Mouse (Mus musculus): ENCODE data around the gene Pkd1. TPM values are rescaled to one million over a fixed set of nuclear protein-coding genes. Genes with fewer than 3 reads are reported as not detected.
A peak's percentile ranks its signal among the peaks of the same experiment; 100 is the strongest.

Gene Pkd1
- polyA plus RNA-seq, 1 experiment from 2014 or later, result 34.0 TPM

GRCm38 (mm10) chr17:24507806-24508460 is 41.7 kb upstream of the Pkd1 start:
- no peak for ATAC-seq (ENCODE audit: insufficient read depth)
- Histone ChIP-seq H3K36me3 (ENCODE audit: insufficient read depth) (peaks cover 50% of the 10 kb centered on the region), H3K27ac (ENCODE audit: low read depth) (no peak overlapping the region), H3K9ac (no peak overlapping the region), H3K4me1 (ENCODE audit: insufficient read depth) (no peaks in the 10 kb centered on the region), H3K4me3 (ENCODE audit: low read depth, low read length) (no peak overlapping the region), H3K9me3 (ENCODE audit: low read depth, low read length) (no peaks in the 10 kb centered on the region), H3K4me2 (no peak overlapping the region), H3K27me3 (ENCODE audit: insufficient read depth, low read length) (no peaks in the 10 kb centered on the region; the same call in 1 of the 2 replicates)
- 77% methylated on average over 12 of the region's 12 CpGs for WGBS
- TF ChIP-seq CTCF (IDR thresholded peaks at IDR 0.05; ENCODE audit: low read depth), result no peak
- no peak for DNase-seq

GRCm38 (mm10) chr17:24513609-24514008 is 36.0 kb upstream of the Pkd1 start:
- Histone ChIP-seq H3K36me3 (ENCODE audit: insufficient read depth) (peaks cover 96% of the 10 kb centered on the region), H3K4me2 (peak overlapping the region; percentile 48), H3K4me3 (ENCODE audit: low read depth, low read length) (peak overlapping the region; percentile 24), H3K27ac (ENCODE audit: low read depth) (no peak overlapping the region), H3K4me1 (ENCODE audit: insufficient read depth) (no peaks in the 10 kb centered on the region; the same call in 1 of the 2 replicates), H3K27me3 (ENCODE audit: insufficient read depth, low read length) (no peaks in the 10 kb centered on the region), H3K9ac (no peak overlapping the region), H3K9me3 (ENCODE audit: low read depth, low read length) (no peaks in the 10 kb centered on the region)
- TF ChIP-seq CTCF (IDR thresholded peaks at IDR 0.05; ENCODE audit: low read depth), result peak; percentile 79
- 53% methylated on average over 5 of the region's 5 CpGs for WGBS
- ATAC-seq (ENCODE audit: insufficient read depth) (peak; percentile 66; the same call in 1 of the 2 replicates), DNase-seq (peak; percentile 79)

DNA sequence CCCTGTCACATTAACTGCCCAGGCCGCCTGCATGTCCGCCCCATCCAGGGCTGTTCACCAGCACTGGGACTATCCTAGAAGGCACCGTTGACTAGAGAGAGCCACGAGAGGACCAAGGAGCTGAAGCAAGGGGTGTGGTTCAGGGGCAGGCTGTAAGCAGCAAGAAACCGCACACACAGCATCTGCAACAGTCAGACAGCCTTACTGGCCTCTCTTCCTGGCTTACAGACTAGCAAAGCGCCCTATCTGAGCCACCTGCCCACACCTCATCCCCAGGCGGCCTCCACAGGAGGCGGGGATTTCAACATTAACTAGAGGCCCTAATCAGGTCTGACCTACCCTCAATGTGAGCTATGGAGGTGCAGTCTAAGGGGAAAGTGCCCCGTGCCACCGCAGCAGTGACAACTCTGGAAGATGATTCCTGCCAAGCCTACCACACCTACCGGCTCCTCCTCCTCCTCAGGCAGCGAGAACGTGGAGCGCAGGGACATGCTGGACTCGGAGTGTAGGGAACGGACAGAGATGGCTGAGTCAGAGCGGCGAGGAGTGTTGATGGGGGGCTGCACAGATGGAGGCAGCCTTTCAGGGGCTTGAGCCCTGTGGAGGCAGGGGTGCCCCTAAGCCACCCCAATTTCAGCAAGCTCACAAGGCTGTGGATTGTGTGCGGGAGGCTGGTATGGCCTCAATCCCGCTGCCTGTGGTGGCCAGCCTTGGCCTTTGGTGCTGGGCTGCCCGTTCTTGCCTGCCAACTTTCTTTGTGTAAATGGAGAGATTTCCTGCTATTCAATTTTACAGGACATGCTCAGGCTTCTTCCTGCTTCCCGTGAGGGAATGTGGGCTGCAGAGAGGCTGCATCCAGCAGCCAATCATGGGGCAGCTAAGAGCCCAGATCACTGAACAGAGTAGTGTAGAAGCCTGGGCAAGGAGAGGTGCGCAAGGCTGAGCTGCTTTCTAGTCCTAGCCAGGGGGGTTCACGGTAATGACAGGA is 35.1 kb upstream of the Pkd1 start:
- H3K27me3 ChIP-seq (ENCODE audit: insufficient read depth, low read length), result no peaks in the 10 kb centered on the region
- peak; percentile 55 for DNase-seq
- peaks cover 96% of the 10 kb centered on the region for H3K36me3 ChIP-seq (ENCODE audit: insufficient read depth)
- H3K4me3 ChIP-seq (ENCODE audit: low read depth, low read length), result peak overlapping the region; percentile 24
- no peaks in the 10 kb centered on the region for H3K9me3 ChIP-seq (ENCODE audit: low read depth, low read length)
- 84% methylated on average over 24 of the region's 24 CpGs for WGBS
- no peak for TF ChIP-seq CTCF (IDR thresholded peaks at IDR 0.05; ENCODE audit: low read depth)
- peak overlapping the region; percentile 25; the same call in 1 of the 2 replicates for H3K9ac ChIP-seq
- H3K27ac ChIP-seq (ENCODE audit: low read depth), result peak overlapping the region; percentile 84
- no peaks in the 10 kb centered on the region; the same call in 1 of the 2 replicates for H3K4me1 ChIP-seq (ENCODE audit: insufficient read depth)
- H3K4me2 ChIP-seq, result peak overlapping the region; percentile 48
- peak; percentile 66 for ATAC-seq (ENCODE audit: insufficient read depth)

- H3K27ac ChIP-seq (ENCODE audit: low read depth), result no peak overlapping the region
- no peaks in the 10 kb centered on the region for H3K4me1 ChIP-seq (ENCODE audit: insufficient read depth)
- H3K9ac ChIP-seq, result no peak overlapping the region
- WGBS, result 88% methylated on average over 4 of the region's 4 CpGs
- H3K27me3 ChIP-seq (ENCODE audit: insufficient read depth, low read length), result no peaks in the 10 kb centered on the region
- H3K9me3 ChIP-seq (ENCODE audit: low read depth, low read length), result no peaks in the 10 kb centered on the region
- H3K36me3 ChIP-seq (ENCODE audit: insufficient read depth), result peaks cover 59% of the 10 kb centered on the region
- ATAC-seq (ENCODE audit: insufficient read depth), result no peak
- TF ChIP-seq CTCF (IDR thresholded peaks at IDR 0.05; ENCODE audit: low read depth), result no peak
- H3K4me2 ChIP-seq, result no peak overlapping the region
- H3K4me3 ChIP-seq (ENCODE audit: low read depth, low read length), result no peak overlapping the region
- DNase-seq, result no peak
Observed at GRCm38 (mm10) chr17:24520450-24520849, 29.2 kb upstream of the Pkd1 start.

DNA sequence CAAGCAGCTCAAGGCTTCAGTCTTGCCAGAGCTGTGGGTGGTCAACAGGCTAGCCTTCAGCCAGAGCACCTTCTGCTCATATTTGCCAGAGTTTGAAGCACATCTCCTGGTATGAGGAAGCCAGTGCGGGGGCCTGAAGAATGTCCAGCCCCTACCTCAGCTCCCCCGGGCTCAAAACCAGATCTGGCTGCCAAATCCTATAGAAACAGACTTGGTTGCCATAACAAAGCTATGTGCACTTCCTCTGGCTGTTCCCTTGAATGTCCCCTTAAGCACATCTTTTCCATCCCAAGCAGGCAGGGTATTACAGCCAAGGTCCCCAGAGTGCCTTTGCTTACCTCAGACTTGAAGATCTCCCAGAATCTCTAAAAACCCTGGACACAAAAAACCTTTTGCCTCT is 24.9 kb upstream of the Pkd1 start:
- H3K4me1 ChIP-seq (ENCODE audit: insufficient read depth), result peaks cover 4% of the 10 kb centered on the region; the same call in 1 of the 2 replicates
- no peak overlapping the region for H3K4me3 ChIP-seq (ENCODE audit: low read depth, low read length)
- no peak for TF ChIP-seq CTCF (IDR thresholded peaks at IDR 0.05; ENCODE audit: low read depth)
- peaks cover 31% of the 10 kb centered on the region for H3K36me3 ChIP-seq (ENCODE audit: insufficient read depth)
- no peaks in the 10 kb centered on the region for H3K9me3 ChIP-seq (ENCODE audit: low read depth, low read length)
- DNase-seq (no peak), ATAC-seq (ENCODE audit: insufficient read depth) (no peak)
- H3K9ac ChIP-seq, result peak overlapping the region; percentile 29
- H3K27ac ChIP-seq (ENCODE audit: low read depth), result no peak overlapping the region
- 82% methylated on average over 2 of the region's 2 CpGs for WGBS
- no peaks in the 10 kb centered on the region for H3K27me3 ChIP-seq (ENCODE audit: insufficient read depth, low read length)
- no peak overlapping the region for H3K4me2 ChIP-seq

- no peaks in the 10 kb centered on the region for H3K27me3 ChIP-seq (ENCODE audit: insufficient read depth, low read length)
- DNase-seq (peak; percentile 55), ATAC-seq (ENCODE audit: insufficient read depth) (peak; percentile 3; the same call in 1 of the 2 replicates)
- peaks cover 34% of the 10 kb centered on the region for H3K36me3 ChIP-seq (ENCODE audit: insufficient read depth)
- no peaks in the 10 kb centered on the region for H3K9me3 ChIP-seq (ENCODE audit: low read depth, low read length)
- H3K4me2 ChIP-seq, result peak overlapping the region; percentile 75
- no peak for TF ChIP-seq CTCF (IDR thresholded peaks at IDR 0.05; ENCODE audit: low read depth)
- peak overlapping the region; percentile 75 for H3K4me3 ChIP-seq (ENCODE audit: low read depth, low read length)
- under 1% methylated on average over 16 of the region's 19 CpGs for WGBS
- peak overlapping the region; percentile 58 for H3K27ac ChIP-seq (ENCODE audit: low read depth)
- peak overlapping the region; percentile 73 for H3K9ac ChIP-seq
- H3K4me1 ChIP-seq (ENCODE audit: insufficient read depth), result peaks cover 7% of the 10 kb centered on the region; the same call in 1 of the 2 replicates
Observed at GRCm38 (mm10) chr17:24527315-24527714, 22.3 kb upstream of the Pkd1 start.

Data from lung, embryonic 14.5 days (tissue).